12 mouse cellular contexts compared by ENCODE assay signal in the genomic region with DNA sequence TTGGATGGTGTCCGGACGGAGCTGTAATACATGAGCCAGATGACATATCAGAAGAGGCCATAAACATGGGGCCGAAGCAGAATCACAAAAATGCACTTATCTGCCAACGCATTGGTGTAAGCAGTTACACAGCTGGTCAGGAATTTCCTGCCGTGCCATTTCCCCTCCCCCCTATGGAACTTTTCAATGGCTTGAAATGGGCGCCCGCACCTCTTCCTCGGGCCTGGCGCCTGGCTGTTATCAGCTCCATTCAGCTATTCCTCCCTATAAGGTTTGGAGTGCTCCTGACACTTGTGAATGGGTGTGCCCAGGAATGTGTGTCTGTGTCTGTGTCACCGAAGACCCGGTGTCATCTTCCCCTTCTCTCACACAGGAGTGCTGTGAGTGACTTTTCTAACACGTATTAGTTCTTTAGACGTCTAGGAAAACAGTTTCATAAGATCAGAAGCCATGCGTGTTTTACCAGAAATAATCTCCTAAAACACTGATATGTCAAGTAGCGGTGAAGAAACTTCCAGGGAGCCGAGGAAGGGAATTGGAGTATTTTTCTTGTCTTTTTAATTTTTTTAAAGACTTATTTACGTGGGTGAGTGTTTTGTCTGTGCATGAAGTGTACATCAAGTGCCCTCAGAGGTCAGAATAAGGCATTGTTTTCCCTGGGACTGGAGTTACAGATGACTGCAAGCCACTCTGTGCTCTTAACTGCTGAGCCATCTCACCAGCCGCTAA. TPM values are rescaled to one million over a fixed set of nuclear protein-coding genes. Genes with fewer than 3 reads are reported as not detected.
DNase-seq lines count a peak whose midpoint lies in the region; ATAC-seq and TF ChIP-seq lines count a peak whose summit lies in the region.
"Had no signal": no experiment of that assay in that cellular context is flagged by ENCODE, and none has a peak within 500 bp of the region (broad histone marks: within the 10 kb centered on the region; RNA-seq: fewer than 3 reads in every experiment).

No protein-coding gene starts in this region.

- peaks cover 13% of the 10 kb centered on the region for H3K4me1 ChIP-seq in kidney, embryonic 15.5 days
- peaks cover 13 to 41% of the 10 kb centered on the region in 2 experiments for H3K4me1 ChIP-seq in heart, embryonic 14.5 days (ENCODE audit: control insufficient read depth in 2 of 2, insufficient read depth in 2 of 2, low read length in 2 of 2)
- H3K4me1 ChIP-seq in liver, postnatal 0 days (ENCODE audit: insufficient read depth): peaks cover 19% of the 10 kb centered on the region

- no peaks in the 10 kb centered on the region for H3K27me3 ChIP-seq in kidney, embryonic 15.5 days
- H3K27me3 ChIP-seq in heart, embryonic 14.5 days (ENCODE audit: control insufficient read depth, insufficient read depth, low read length): no peaks in the 10 kb centered on the region
- no peaks in the 10 kb centered on the region for H3K27me3 ChIP-seq in liver, postnatal 0 days (ENCODE audit: insufficient read depth, low read length)

- no peak for ATAC-seq in kidney, embryonic 15.5 days (replicated peaks; ENCODE audit: low FRiP score)
- peak; percentile 73 for ATAC-seq in heart, embryonic 14.5 days (ENCODE audit: insufficient number of reproducible peaks, insufficient read depth, low FRiP score, low read depth)
- ATAC-seq in liver, postnatal 0 days: no peak

- DNase-seq in kidney, postnatal 36 days: no peak
- no peak for DNase-seq in liver, postnatal 0 days
- DNase-seq in yolk sac, embryonic 10.5 days (ENCODE audit: low spot score): peak; percentile 42
- no peak for DNase-seq in left cerebral cortex, adult 9 months (ENCODE audit: low spot score in 2 of 2)
- no peak for DNase-seq in layer of hippocampus, adult 11-12 months (ENCODE audit: low spot score)
- DNase-seq in retina, embryonic 14.5 days (ENCODE audit: low spot score): no peak
- DNase-seq: cerebellum, adult 9-10 months; gastrocnemius, postnatal 14 days; kidney, adult 9 months had no signal

- no peak overlapping the region for H3K4me3 ChIP-seq in kidney, embryonic 15.5 days (replicated peaks)
- no peak overlapping the region for H3K4me3 ChIP-seq in heart, embryonic 14.5 days (ENCODE audit: control insufficient read depth in 1 of 2, insufficient read depth in 1 of 2, low read depth in 1 of 2, low read length in 2 of 2)
- H3K4me3 ChIP-seq in liver, postnatal 0 days (ENCODE audit: low read depth, low read length): no peak overlapping the region
- H3K4me3 ChIP-seq: left cerebral cortex, adult 2 months had no signal

- H3K4me2 ChIP-seq in kidney, embryonic 15.5 days: no peak overlapping the region
- H3K4me2 ChIP-seq in heart, embryonic 14.5 days (ENCODE audit: low read length): peak overlapping the region; percentile 34
- H3K4me2 ChIP-seq in liver, postnatal 0 days (ENCODE audit: low read depth, low read length): peak overlapping the region; percentile 36; the same call in 1 of the 2 replicates

- WGBS in kidney, embryonic 15.5 days: 64% methylated on average over 18 of the region's 18 CpGs
- 6% methylated on average over 18 of the region's 18 CpGs for whole genome bisulfite sequencing in heart, embryonic 14.5 days
- WGBS in liver, postnatal 0 days (ENCODE audit: insufficient replicate concordance): 44% methylated on average over 18 of the region's 18 CpGs

- TF ChIP-seq CTCF in liver, postnatal 0 days (IDR thresholded peaks at IDR 0.05; ENCODE audit: low read depth): no peak

- 0 out of 2 replicates have a peak overlapping the region, but pooled peaks have one; percentile 4 for H3K9ac ChIP-seq in kidney, embryonic 15.5 days
- peak overlapping the region; percentile 46 for H3K9ac ChIP-seq in heart, embryonic 14.5 days (ENCODE audit: low read length)
- no peak overlapping the region for H3K9ac ChIP-seq in liver, postnatal 0 days (replicated peaks)

- H3K36me3 ChIP-seq in kidney, embryonic 15.5 days: no peaks in the 10 kb centered on the region
- H3K36me3 ChIP-seq in heart, embryonic 14.5 days (ENCODE audit: control insufficient read depth, insufficient read depth, low read length): no peaks in the 10 kb centered on the region
- H3K36me3 ChIP-seq in liver, postnatal 0 days (replicated peaks; ENCODE audit: insufficient read depth, low read length): no peaks in the 10 kb centered on the region

- no peaks in the 10 kb centered on the region for H3K9me3 ChIP-seq in kidney, embryonic 15.5 days (replicated peaks)
- no peaks in the 10 kb centered on the region for H3K9me3 ChIP-seq in heart, embryonic 14.5 days (ENCODE audit: control insufficient read depth, low read length)
- H3K9me3 ChIP-seq in liver, postnatal 0 days (ENCODE audit: low read length): no peaks in the 10 kb centered on the region

- 0 out of 2 replicates have a peak overlapping the region, but pooled peaks have one; percentile 0 for H3K27ac ChIP-seq in kidney, embryonic 15.5 days
- peak overlapping the region; percentile 89 to 93 for H3K27ac ChIP-seq in heart, embryonic 14.5 days (replicated peaks in 1 of 2; ENCODE audit: control insufficient read depth in 1 of 2, insufficient read depth in 1 of 2, low read depth in 2 of 2, low read length in 2 of 2)
- peak overlapping the region; percentile 94 for H3K27ac ChIP-seq in liver, postnatal 0 days (ENCODE audit: low read depth)
- H3K27ac ChIP-seq: left cerebral cortex, adult 2 months had no signal

- peak; percentile 59 for TF ChIP-seq EP300 in liver, postnatal 0 days (IDR thresholded peaks at IDR 0.05; ENCODE audit: low read depth)

RNA-seq across cellular contexts. Expression of a gene that starts 44.8 kb away (rescaled TPM):
- polyA plus RNA-seq in kidney, embryonic 15.5 days (2015; fragmentation: Nextera tagmentation; extraction: Ambion mirVana): 134 and 138 TPM in 2 replicates
- 191 TPM in 2 replicates for polyA plus RNA-seq in heart, embryonic 14.5 days (2014; fragmentation: Nextera tagmentation; extraction: Ambion mirVana)
- 19.0 and 29.6 TPM in 2 replicates for polyA plus RNA-seq in liver, postnatal 0 days (2015; fragmentation: Nextera tagmentation; extraction: Ambion mirVana)

Comparison
In these comparisons a context has a peak if more than half of its experiments do, and no peak if none do; other contexts are left out.
1. H3K27ac ChIP-seq: peak in every context shown above with its lines; median percentile 94 in liver, postnatal 0 days; 91 in heart, embryonic 14.5 days; 0 in kidney, embryonic 15.5 days.